20 mouse cellular contexts compared by ENCODE assay signal in genomic region chr9:108781891-108782290, GRCm38 (mm10). TPM values are rescaled to one million over a fixed set of nuclear protein-coding genes. Genes with fewer than 3 reads are reported as not detected.
DNase-seq lines count a peak whose midpoint lies in the region; ATAC-seq and TF ChIP-seq lines count a peak whose summit lies in the region.
"Had no signal": no experiment of that assay in that cellular context is flagged by ENCODE, and none has a peak within 500 bp of the region (broad histone marks: within the 10 kb centered on the region; RNA-seq: fewer than 3 reads in every experiment).

No protein-coding gene starts in this region.

- TF ChIP-seq EP300 in lung, postnatal 0 days (IDR thresholded peaks at IDR 0.05), result no peak

- H3K4me2 ChIP-seq in forebrain, embryonic 12.5 days, result no peak overlapping the region
- H3K4me2 ChIP-seq in forebrain, embryonic 14.5 days (ENCODE audit: low read length), result no peak overlapping the region
- H3K4me2 ChIP-seq in lung, embryonic 15.5 days, result no peak overlapping the region
- no peak overlapping the region for H3K4me2 ChIP-seq in lung, postnatal 0 days (replicated peaks; ENCODE audit: low read depth, low read length)
- H3K4me2 ChIP-seq in intestine, embryonic 15.5 days (replicated peaks), result no peak overlapping the region

- peaks cover 6% of the 10 kb centered on the region; the same call in 1 of the 2 replicates for H3K36me3 ChIP-seq in forebrain, embryonic 12.5 days (replicated peaks)
- H3K36me3 ChIP-seq in forebrain, embryonic 14.5 days (ENCODE audit: control insufficient read depth, insufficient read depth, low read length), result peaks cover 8% of the 10 kb centered on the region; the same call in 1 of the 2 replicates
- H3K36me3 ChIP-seq in lung, embryonic 15.5 days, result no peaks in the 10 kb centered on the region; the same call in 1 of the 2 replicates
- no peaks in the 10 kb centered on the region for H3K36me3 ChIP-seq in lung, postnatal 0 days (ENCODE audit: insufficient read depth, low read length)
- H3K36me3 ChIP-seq in intestine, embryonic 15.5 days, result no peaks in the 10 kb centered on the region
- H3K36me3 ChIP-seq: neural tube, embryonic 12.5 days had no signal

- ATAC-seq in forebrain, embryonic 12.5 days (ENCODE audit: low FRiP score), result no peak
- no peak for ATAC-seq in forebrain, embryonic 14.5 days
- no peak for ATAC-seq in lung, embryonic 15.5 days (ENCODE audit: borderline replicate concordance, extremely low read depth, low FRiP score, low TSS enrichment)
- ATAC-seq in lung, postnatal 0 days, result no peak
- ATAC-seq in intestine, embryonic 15.5 days, result peak; percentile 46

- no peaks in the 10 kb centered on the region for H3K27me3 ChIP-seq in forebrain, embryonic 12.5 days
- H3K27me3 ChIP-seq in forebrain, embryonic 14.5 days (replicated peaks; ENCODE audit: control insufficient read depth, insufficient read depth, low read length), result no peaks in the 10 kb centered on the region
- H3K27me3 ChIP-seq in lung, embryonic 15.5 days, result no peaks in the 10 kb centered on the region
- no peaks in the 10 kb centered on the region for H3K27me3 ChIP-seq in lung, postnatal 0 days (replicated peaks; ENCODE audit: insufficient read depth, low read length)
- H3K27me3 ChIP-seq in intestine, embryonic 15.5 days (replicated peaks), result no peaks in the 10 kb centered on the region
- H3K27me3 ChIP-seq: neural tube, embryonic 12.5 days had no signal

- TF ChIP-seq CTCF in lung, postnatal 0 days (IDR thresholded peaks at IDR 0.05), result no peak
- no peak for TF ChIP-seq CTCF in left cerebral cortex, adult 2 months (IDR thresholded peaks at IDR 0.05)

- H3K9ac ChIP-seq in forebrain, embryonic 12.5 days, result no peak overlapping the region
- no peak overlapping the region for H3K9ac ChIP-seq in forebrain, embryonic 14.5 days (ENCODE audit: low read length)
- no peak overlapping the region for H3K9ac ChIP-seq in lung, embryonic 15.5 days
- H3K9ac ChIP-seq in lung, postnatal 0 days (replicated peaks; ENCODE audit: low read depth), result no peak overlapping the region
- no peak overlapping the region for H3K9ac ChIP-seq in intestine, embryonic 15.5 days
- H3K9ac ChIP-seq: liver, embryonic 14.5 days; neural tube, embryonic 12.5 days had no signal

- 0 out of 2 replicates have a peak overlapping the region, but pooled peaks have one; percentile 8 for H3K27ac ChIP-seq in forebrain, embryonic 12.5 days
- H3K27ac ChIP-seq in forebrain, embryonic 14.5 days (ENCODE audit: low read depth, low read length), result no peak overlapping the region
- peak overlapping the region; percentile 39; the same call in 1 of the 2 replicates for H3K27ac ChIP-seq in lung, embryonic 15.5 days
- H3K27ac ChIP-seq in lung, postnatal 0 days (ENCODE audit: low read length), result no peak overlapping the region
- 0 out of 2 replicates have a peak overlapping the region, but pooled peaks have one; percentile 24 for H3K27ac ChIP-seq in intestine, embryonic 15.5 days
- no peak overlapping the region for H3K27ac ChIP-seq in left cerebral cortex, adult 2 months
- H3K27ac ChIP-seq: heart, adult 2 months; kidney, postnatal 0 days; liver, embryonic 14.5 days; neural tube, embryonic 12.5 days had no signal

- intact Hi-C loops in left cerebral cortex, adult 2 months (cut with DNase I), result no loop called here

- 77% methylated on average over 4 of the region's 4 CpGs for WGBS in forebrain, embryonic 12.5 days
- WGBS in forebrain, embryonic 14.5 days, result 73% methylated on average over 4 of the region's 4 CpGs
- WGBS in lung, embryonic 15.5 days, result 52% methylated on average over 4 of the region's 4 CpGs
- 51% methylated on average over 4 of the region's 4 CpGs for WGBS in lung, postnatal 0 days
- 62% methylated on average over 4 of the region's 4 CpGs for WGBS in intestine, embryonic 15.5 days

- H3K9me3 ChIP-seq in forebrain, embryonic 12.5 days, result no peaks in the 10 kb centered on the region
- H3K9me3 ChIP-seq in forebrain, embryonic 14.5 days (replicated peaks; ENCODE audit: control insufficient read depth, low read length), result no peaks in the 10 kb centered on the region
- no peaks in the 10 kb centered on the region for H3K9me3 ChIP-seq in lung, embryonic 15.5 days
- no peaks in the 10 kb centered on the region for H3K9me3 ChIP-seq in lung, postnatal 0 days (ENCODE audit: low read length)
- H3K9me3 ChIP-seq in intestine, embryonic 15.5 days, result no peaks in the 10 kb centered on the region
- H3K9me3 ChIP-seq: neural tube, embryonic 12.5 days had no signal

- DNase-seq in forebrain, embryonic 14.5 days (ENCODE audit: low spot score), result no peak
- DNase-seq in lung, postnatal 0 days (ENCODE audit: low spot score), result no peak
- peak; percentile 29 for DNase-seq in embryo, embryonic 10.5 days (ENCODE audit: low spot score)
- DNase-seq in left cerebral cortex, adult 2 months (ENCODE audit: extremely low spot score in 1 of 2, low spot score in 2 of 2), result no peak
- DNase-seq: adrenal gland, postnatal 25 days; B cell, adult 2 months; cerebellum, adult 11 months; cerebellum, postnatal 36 days; gastrocnemius, postnatal 10 days; heart, adult 2 months; kidney, adult 18-20 months; lung, postnatal 10 days; thymus, adult 2 months had no signal

- peaks cover 30% of the 10 kb centered on the region for H3K4me1 ChIP-seq in forebrain, embryonic 12.5 days
- H3K4me1 ChIP-seq in forebrain, embryonic 14.5 days (ENCODE audit: control insufficient read depth, insufficient read depth, low read length), result peaks cover 17% of the 10 kb centered on the region
- peaks cover 35% of the 10 kb centered on the region for H3K4me1 ChIP-seq in lung, embryonic 15.5 days
- H3K4me1 ChIP-seq in lung, postnatal 0 days (ENCODE audit: insufficient read depth, low read depth, low read length), result peaks cover 9% of the 10 kb centered on the region; the same call in 1 of the 2 replicates
- peaks cover 18% of the 10 kb centered on the region for H3K4me1 ChIP-seq in intestine, embryonic 15.5 days (replicated peaks)

- H3K4me3 ChIP-seq in forebrain, embryonic 12.5 days (replicated peaks), result no peak overlapping the region
- H3K4me3 ChIP-seq in forebrain, embryonic 14.5 days (ENCODE audit: low read depth, low read length), result no peak overlapping the region
- H3K4me3 ChIP-seq in lung, embryonic 15.5 days, result no peak overlapping the region
- no peak overlapping the region for H3K4me3 ChIP-seq in lung, postnatal 0 days (ENCODE audit: low read depth, low read length)
- H3K4me3 ChIP-seq in intestine, embryonic 15.5 days (replicated peaks), result no peak overlapping the region
- no peak overlapping the region for H3K4me3 ChIP-seq in left cerebral cortex, adult 2 months
- H3K4me3 ChIP-seq: heart, adult 2 months; neural tube, embryonic 12.5 days had no signal

RNA-seq across cellular contexts. Expression of gene Ip6k2, which starts 1.7 kb away (rescaled TPM):
- polyA plus RNA-seq in forebrain, embryonic 12.5 days (2016; fragmentation: Nextera tagmentation; extraction: Ambion mirVana), result 124 and 140 TPM in 2 replicates
- polyA plus RNA-seq in forebrain, embryonic 14.5 days (2014; fragmentation: Nextera tagmentation; extraction: Ambion mirVana), result 217 and 221 TPM in 2 replicates
- 72.5 and 74.7 TPM in 2 replicates for polyA plus RNA-seq in lung, embryonic 15.5 days (2015; fragmentation: Nextera tagmentation; extraction: Ambion mirVana)
- 40.4 and 48.1 TPM in 2 replicates for polyA plus RNA-seq in lung, postnatal 0 days (2015; fragmentation: Nextera tagmentation; extraction: Ambion mirVana)
- 62.6 and 65.0 TPM in 2 replicates for polyA plus RNA-seq in intestine, embryonic 15.5 days (2015; fragmentation: Nextera tagmentation; extraction: Ambion mirVana)
- 100 to 1,000 TPM; 143 to 164 TPM for total RNA-seq in left cerebral cortex, adult 2 months (2021)

RNA-seq across cellular contexts. Expression of gene Nckipsd, which starts 26.3 kb away (rescaled TPM):
- 14.3 and 17.3 TPM in 2 replicates for polyA plus RNA-seq in forebrain, embryonic 12.5 days (2016; fragmentation: Nextera tagmentation; extraction: Ambion mirVana)
- 13.6 and 19.2 TPM in 2 replicates for polyA plus RNA-seq in forebrain, embryonic 14.5 days (2014; fragmentation: Nextera tagmentation; extraction: Ambion mirVana)
- polyA plus RNA-seq in lung, embryonic 15.5 days (2015; fragmentation: Nextera tagmentation; extraction: Ambion mirVana), result 15.3 and 16.6 TPM in 2 replicates
- 10.9 and 14.2 TPM in 2 replicates for polyA plus RNA-seq in lung, postnatal 0 days (2015; fragmentation: Nextera tagmentation; extraction: Ambion mirVana)
- polyA plus RNA-seq in intestine, embryonic 15.5 days (2015; fragmentation: Nextera tagmentation; extraction: Ambion mirVana), result 10.4 and 12.0 TPM in 2 replicates
- total RNA-seq in left cerebral cortex, adult 2 months (2021), result 10 to 100 TPM; 64.7 to 68.0 TPM

RNA-seq across cellular contexts. Expression of gene Celsr3, which starts 44.2 kb away (rescaled TPM):
- 13.0 and 14.2 TPM in 2 replicates for polyA plus RNA-seq in forebrain, embryonic 12.5 days (2016; fragmentation: Nextera tagmentation; extraction: Ambion mirVana)
- 10.7 and 17.6 TPM in 2 replicates for polyA plus RNA-seq in forebrain, embryonic 14.5 days (2014; fragmentation: Nextera tagmentation; extraction: Ambion mirVana)
- polyA plus RNA-seq in lung, embryonic 15.5 days (2015; fragmentation: Nextera tagmentation; extraction: Ambion mirVana), result 0.14 and 0.15 TPM in 2 replicates
- polyA plus RNA-seq in lung, postnatal 0 days (2015; fragmentation: Nextera tagmentation; extraction: Ambion mirVana), result 0.08 and 0.17 TPM in 2 replicates
- polyA plus RNA-seq in intestine, embryonic 15.5 days (2015; fragmentation: Nextera tagmentation; extraction: Ambion mirVana), result 0.64 and 1.3 TPM in 2 replicates
- total RNA-seq in left cerebral cortex, adult 2 months (2021), result 10 to 100 TPM; 65.1 to 75.0 TPM
- total RNA-seq: hematopoietic stem cell, adult 5-6 weeks had no signal

Comparison
In these comparisons a context has a peak if more than half of its experiments do, and no peak if none do; other contexts are left out.
1. H3K27ac ChIP-seq: peak in forebrain, embryonic 12.5 days (single experiment), lung, embryonic 15.5 days (single experiment) and intestine, embryonic 15.5 days (single experiment); none in forebrain, embryonic 14.5 days (single experiment), lung, postnatal 0 days (single experiment) and left cerebral cortex, adult 2 months (single experiment).